Mouse (Mus musculus): ENCODE data around the gene Syt8. TPM values are rescaled to one million over a fixed set of nuclear protein-coding genes. Genes with fewer than 3 reads are reported as not detected.

Syt8 gene
- polyA plus RNA-seq, 1 experiment = 0.07 TPM

DNA sequence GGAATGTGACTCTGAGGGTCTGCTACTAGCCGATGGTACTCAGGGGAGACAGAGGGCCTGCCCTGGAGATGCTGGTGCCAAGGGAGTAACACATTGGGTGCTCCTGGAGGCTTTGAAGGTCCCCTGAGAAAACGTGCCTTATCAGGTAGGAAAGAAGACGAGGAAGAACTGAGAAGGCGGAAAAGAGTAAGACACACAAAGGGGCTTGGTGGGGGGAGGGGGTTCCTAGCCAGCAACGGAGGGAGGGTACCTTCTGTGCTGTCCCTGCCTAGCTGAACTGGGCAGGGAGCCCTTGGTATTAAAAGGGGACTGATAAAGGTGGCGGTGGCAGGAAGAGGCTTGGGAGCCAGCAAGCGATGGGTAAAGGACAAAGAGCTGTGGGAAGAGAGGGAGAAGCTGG, 41.0 kb downstream of the Syt8 start:
- H3K79me3 ChIP-seq (ENCODE audit: low read depth) = peaks cover 31% of the 10 kb centered on the region
- H3K4me3 ChIP-seq (ENCODE audit: insufficient read depth, poor library complexity, severe bottlenecking) = peak overlapping the region; percentile 23
- TF ChIP-seq MAX (IDR thresholded peaks at IDR 0.05) = no peak
- no peak for TF ChIP-seq CEBPB (IDR thresholded peaks at IDR 0.05; ENCODE audit: low read depth)
- TF ChIP-seq FOSL1 (IDR thresholded peaks at IDR 0.05; ENCODE audit: insufficient read depth, low read length, poor library complexity, severe bottlenecking) = no peak
- TF ChIP-seq MYOG (IDR thresholded peaks at IDR 0.05; ENCODE audit: control insufficient read depth, extremely low read depth, insufficient read length) = no peak
- no peak for TF ChIP-seq USF1 (IDR thresholded peaks at IDR 0.05; ENCODE audit: low read depth)
- no peak for TF ChIP-seq MYOD1 (IDR thresholded peaks at IDR 0.05; ENCODE audit: control insufficient read depth, insufficient read length, low read depth)
- no peak for TF ChIP-seq CTCF (IDR thresholded peaks at IDR 0.05; ENCODE audit: control insufficient read depth, insufficient read depth, insufficient read length)
- H3K27me3 ChIP-seq (ENCODE audit: control insufficient read depth, insufficient read depth, insufficient read length) = no peaks in the 10 kb centered on the region
- H3K36me3 ChIP-seq (ENCODE audit: control insufficient read depth, insufficient read depth) = peaks cover 9% of the 10 kb centered on the region
- H3K79me2 ChIP-seq (ENCODE audit: control insufficient read depth, insufficient read depth) = peaks cover 68% of the 10 kb centered on the region
- H3ac ChIP-seq (ENCODE audit: control insufficient read depth, insufficient read length, low read depth) = peak overlapping the region; percentile 59

GRCm38 (mm10) chr7:142476271-142476670, 41.6 kb downstream of the Syt8 start:
- Histone ChIP-seq H3ac (ENCODE audit: control insufficient read depth, insufficient read length, low read depth) (peak overlapping the region; percentile 12), H3K79me2 (ENCODE audit: control insufficient read depth, insufficient read depth) (peaks cover 68% of the 10 kb centered on the region), H3K4me3 (ENCODE audit: insufficient read depth, poor library complexity, severe bottlenecking) (peak overlapping the region; percentile 23), H3K36me3 (ENCODE audit: control insufficient read depth, insufficient read depth) (peaks cover 9% of the 10 kb centered on the region), H3K79me3 (ENCODE audit: low read depth) (peaks cover 32% of the 10 kb centered on the region), H3K27me3 (ENCODE audit: control insufficient read depth, insufficient read depth, insufficient read length) (no peaks in the 10 kb centered on the region)
- TF ChIP-seq MYOG (IDR thresholded peaks at IDR 0.05; ENCODE audit: control insufficient read depth, extremely low read depth, insufficient read length) = no peak
- TF ChIP-seq CTCF (IDR thresholded peaks at IDR 0.05; ENCODE audit: control insufficient read depth, insufficient read depth, insufficient read length) = no peak
- no peak for TF ChIP-seq CEBPB (IDR thresholded peaks at IDR 0.05; ENCODE audit: low read depth)
- TF ChIP-seq FOSL1 (IDR thresholded peaks at IDR 0.05; ENCODE audit: insufficient read depth, low read length, poor library complexity, severe bottlenecking) = no peak
- no peak for TF ChIP-seq USF1 (IDR thresholded peaks at IDR 0.05; ENCODE audit: low read depth)
- no peak for TF ChIP-seq MAX (IDR thresholded peaks at IDR 0.05)

GRCm38 (mm10) chr7:142476795-142477452, 42.3 kb downstream of the Syt8 start:
- no peak for TF ChIP-seq MAX (IDR thresholded peaks at IDR 0.05)
- no peak for TF ChIP-seq MYOG (IDR thresholded peaks at IDR 0.05; ENCODE audit: control insufficient read depth, extremely low read depth, insufficient read length)
- no peak for TF ChIP-seq MYOD1 (IDR thresholded peaks at IDR 0.05; ENCODE audit: control insufficient read depth, insufficient read length, low read depth)
- no peak for TF ChIP-seq USF1 (IDR thresholded peaks at IDR 0.05; ENCODE audit: low read depth)
- TF ChIP-seq CEBPB (IDR thresholded peaks at IDR 0.05; ENCODE audit: low read depth) = no peak
- TF ChIP-seq FOSL1 (IDR thresholded peaks at IDR 0.05; ENCODE audit: insufficient read depth, low read length, poor library complexity, severe bottlenecking) = no peak
- TF ChIP-seq CTCF (IDR thresholded peaks at IDR 0.05; ENCODE audit: control insufficient read depth, insufficient read depth, insufficient read length) = no peak
- Histone ChIP-seq H3ac (ENCODE audit: control insufficient read depth, insufficient read length, low read depth) (peak overlapping the region; percentile 28), H3K79me2 (ENCODE audit: control insufficient read depth, insufficient read depth) (peaks cover 63% of the 10 kb centered on the region), H3K27me3 (ENCODE audit: control insufficient read depth, insufficient read depth, insufficient read length) (no peaks in the 10 kb centered on the region), H3K79me3 (ENCODE audit: low read depth) (peaks cover 32% of the 10 kb centered on the region), H3K36me3 (ENCODE audit: control insufficient read depth, insufficient read depth) (peaks cover 9% of the 10 kb centered on the region), H3K4me3 (ENCODE audit: insufficient read depth, poor library complexity, severe bottlenecking) (no peak overlapping the region)

DNA sequence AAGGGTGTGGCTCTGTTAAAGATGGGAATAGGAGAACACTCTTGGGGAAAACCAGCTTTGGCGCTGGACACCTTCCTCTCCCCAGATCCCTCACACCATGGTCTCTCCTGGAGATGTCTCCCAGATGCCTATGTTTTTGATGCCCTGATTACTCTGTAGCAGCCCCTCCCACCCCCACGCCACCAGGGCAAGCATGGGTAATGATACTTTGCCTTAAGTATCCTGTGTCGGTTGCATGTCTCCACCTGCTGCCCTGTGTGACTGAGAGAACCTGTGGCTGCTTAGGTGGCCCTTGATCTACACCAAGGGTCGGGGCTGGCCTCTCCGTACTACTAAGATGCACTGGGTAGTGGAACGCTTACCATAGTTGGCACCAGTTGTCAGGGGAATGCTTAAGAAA, 43.4 kb downstream of the Syt8 start:
- TF ChIP-seq MYOG (IDR thresholded peaks at IDR 0.05; ENCODE audit: control insufficient read depth, extremely low read depth, insufficient read length) = no peak
- TF ChIP-seq CTCF (IDR thresholded peaks at IDR 0.05; ENCODE audit: control insufficient read depth, insufficient read depth, insufficient read length) = no peak
- TF ChIP-seq MYOD1 (IDR thresholded peaks at IDR 0.05; ENCODE audit: control insufficient read depth, insufficient read length, low read depth) = no peak
- TF ChIP-seq CEBPB (IDR thresholded peaks at IDR 0.05; ENCODE audit: low read depth) = no peak
- no peak for TF ChIP-seq FOSL1 (IDR thresholded peaks at IDR 0.05; ENCODE audit: insufficient read depth, low read length, poor library complexity, severe bottlenecking)
- TF ChIP-seq MAX (IDR thresholded peaks at IDR 0.05) = no peak
- TF ChIP-seq USF1 (IDR thresholded peaks at IDR 0.05; ENCODE audit: low read depth) = no peak
- H3ac ChIP-seq (ENCODE audit: control insufficient read depth, insufficient read length, low read depth) = no peak overlapping the region
- no peak overlapping the region for H3K4me3 ChIP-seq (ENCODE audit: insufficient read depth, poor library complexity, severe bottlenecking)
- no peaks in the 10 kb centered on the region for H3K27me3 ChIP-seq (ENCODE audit: control insufficient read depth, insufficient read depth, insufficient read length)
- H3K79me2 ChIP-seq (ENCODE audit: control insufficient read depth, insufficient read depth) = peaks cover 52% of the 10 kb centered on the region
- peaks cover 9% of the 10 kb centered on the region for H3K36me3 ChIP-seq (ENCODE audit: control insufficient read depth, insufficient read depth)
- H3K79me3 ChIP-seq (ENCODE audit: low read depth) = peaks cover 27% of the 10 kb centered on the region

DNA sequence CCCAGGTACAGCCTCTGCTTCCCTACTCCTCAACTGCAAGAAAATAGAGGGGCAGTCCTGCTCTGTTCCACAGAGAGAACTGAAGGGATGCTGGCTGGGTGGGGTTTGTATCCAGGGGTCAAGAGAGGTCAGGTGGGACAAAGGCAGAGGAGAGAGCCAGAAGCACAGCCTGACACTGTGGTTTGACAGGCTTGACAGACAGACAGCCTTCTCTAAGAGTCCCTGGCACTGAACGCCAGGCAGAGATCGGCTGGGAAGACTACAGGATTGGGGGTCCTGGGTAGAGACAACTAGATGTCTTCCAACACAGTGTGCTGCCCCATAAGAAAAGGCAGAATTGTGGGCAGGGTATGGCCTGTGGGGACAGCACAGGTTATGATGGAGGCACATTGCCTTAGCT, 43.9 kb downstream of the Syt8 start:
- TF ChIP-seq CTCF (IDR thresholded peaks at IDR 0.05; ENCODE audit: control insufficient read depth, insufficient read depth, insufficient read length) = no peak
- no peak for TF ChIP-seq FOSL1 (IDR thresholded peaks at IDR 0.05; ENCODE audit: insufficient read depth, low read length, poor library complexity, severe bottlenecking)
- no peak for TF ChIP-seq MYOD1 (IDR thresholded peaks at IDR 0.05; ENCODE audit: control insufficient read depth, insufficient read length, low read depth)
- no peak for TF ChIP-seq MYOG (IDR thresholded peaks at IDR 0.05; ENCODE audit: control insufficient read depth, extremely low read depth, insufficient read length)
- no peak for TF ChIP-seq CEBPB (IDR thresholded peaks at IDR 0.05; ENCODE audit: low read depth)
- TF ChIP-seq MAX (IDR thresholded peaks at IDR 0.05) = no peak
- TF ChIP-seq USF1 (IDR thresholded peaks at IDR 0.05; ENCODE audit: low read depth) = no peak
- no peaks in the 10 kb centered on the region for H3K27me3 ChIP-seq (ENCODE audit: control insufficient read depth, insufficient read depth, insufficient read length)
- peaks cover 22% of the 10 kb centered on the region for H3K79me3 ChIP-seq (ENCODE audit: low read depth)
- H3K36me3 ChIP-seq (ENCODE audit: control insufficient read depth, insufficient read depth) = peaks cover 9% of the 10 kb centered on the region
- H3ac ChIP-seq (ENCODE audit: control insufficient read depth, insufficient read length, low read depth) = no peak overlapping the region
- H3K79me2 ChIP-seq (ENCODE audit: control insufficient read depth, insufficient read depth) = peaks cover 47% of the 10 kb centered on the region
- H3K4me3 ChIP-seq (ENCODE audit: insufficient read depth, poor library complexity, severe bottlenecking) = no peak overlapping the region

Measured in C2C12 (cell line).